Mouse (Mus musculus): Measurements from ENCODE around the gene Nt5e.

Nt5e gene

GRCm38 (mm10) chr9:88346857-88347256 is 19.9 kb downstream of the Nt5e start:
- DNase-seq (ENCODE audit: low spot score): no peak

DNA sequence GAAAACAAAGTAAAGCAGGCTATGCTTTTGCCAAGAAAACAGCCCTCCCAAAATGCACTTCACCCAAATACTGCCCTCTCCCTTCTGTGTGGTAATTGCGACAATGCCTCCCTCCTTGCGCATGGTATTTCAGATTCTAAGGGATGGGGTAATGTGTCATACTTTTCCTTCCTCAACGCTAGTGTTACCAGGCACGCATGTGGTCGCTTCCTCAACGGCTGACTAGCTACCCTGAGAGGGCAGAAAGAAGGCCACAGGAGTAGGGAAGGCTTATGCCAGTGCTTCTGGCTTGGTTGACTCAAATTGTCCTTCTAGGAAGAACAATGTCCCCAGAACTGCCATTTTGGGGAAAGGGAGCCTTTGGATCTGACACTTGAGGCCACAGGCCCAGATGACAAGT is 21.6 kb downstream of the Nt5e start:
- DNase-seq (ENCODE audit: low spot score): no peak

DNA sequence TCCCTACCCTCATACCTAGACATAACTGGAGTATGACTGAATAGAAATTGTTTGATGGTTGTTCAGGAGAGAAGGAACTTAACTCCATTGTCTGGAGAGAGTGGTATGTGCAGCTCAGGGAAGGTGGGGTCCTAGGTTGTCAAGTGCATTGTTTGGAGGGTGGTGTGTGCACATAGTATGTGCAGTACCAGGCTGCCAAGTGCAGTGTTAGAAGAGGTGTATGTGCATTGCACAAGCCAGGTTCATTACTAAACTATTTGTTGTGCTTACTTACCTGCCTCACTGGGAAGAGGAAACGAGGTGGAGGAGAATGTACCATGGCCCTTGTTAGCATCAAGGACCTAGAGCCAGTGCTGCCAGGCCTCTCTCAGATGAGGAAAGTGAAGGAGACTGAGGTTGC is 23.3 kb downstream of the Nt5e start:
- DNase-seq (ENCODE audit: low spot score): no peak

- no peak for DNase-seq (ENCODE audit: low spot score)
Measured at GRCm38 (mm10) chr9:88351163-88351562, 24.2 kb downstream of the Nt5e start.

DNA sequence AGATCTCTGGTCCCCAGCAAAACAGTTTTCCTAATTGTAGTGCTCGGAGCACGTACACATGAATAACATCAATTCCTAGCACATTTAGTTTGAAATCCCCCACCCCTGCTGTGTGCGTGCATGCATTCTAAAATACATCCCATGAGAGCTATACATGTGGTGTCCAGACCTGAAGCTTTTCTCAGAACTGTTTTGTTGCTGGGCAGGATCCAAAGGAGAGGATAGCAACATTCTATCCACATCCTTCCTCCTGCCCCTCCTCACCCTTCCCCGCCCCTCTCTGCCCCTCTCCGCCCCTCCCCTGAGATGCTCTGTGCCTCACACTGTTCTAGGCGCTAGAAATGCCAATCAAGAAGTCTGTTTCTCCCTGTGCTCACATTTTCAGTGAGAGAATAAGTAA is 25.7 kb downstream of the Nt5e start:
- DNase-seq (ENCODE audit: low spot score): no peak

- no peak for DNase-seq (ENCODE audit: low spot score)
Measured at GRCm38 (mm10) chr9:88353459-88353858, 26.5 kb downstream of the Nt5e start.

DNA sequence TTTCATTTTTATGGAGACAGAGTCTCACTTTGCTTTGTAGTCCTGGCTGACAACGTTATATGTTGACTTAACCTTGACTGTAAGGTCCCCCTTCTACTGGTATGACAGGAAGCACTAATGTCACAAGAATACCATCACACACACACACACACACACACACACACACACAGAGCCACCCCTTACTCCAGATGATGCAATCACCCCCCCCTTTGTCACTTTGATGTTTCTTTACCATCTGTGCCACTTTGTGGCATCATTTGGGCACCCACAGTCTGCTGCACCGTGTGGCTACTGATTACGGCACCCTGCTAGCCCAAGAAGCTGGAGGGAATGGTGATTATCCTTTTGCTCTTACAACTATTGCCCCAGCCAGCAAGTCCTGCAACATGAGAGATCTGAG is 30.2 kb downstream of the Nt5e start:
- DNase-seq (ENCODE audit: low spot score): no peak

DNA sequence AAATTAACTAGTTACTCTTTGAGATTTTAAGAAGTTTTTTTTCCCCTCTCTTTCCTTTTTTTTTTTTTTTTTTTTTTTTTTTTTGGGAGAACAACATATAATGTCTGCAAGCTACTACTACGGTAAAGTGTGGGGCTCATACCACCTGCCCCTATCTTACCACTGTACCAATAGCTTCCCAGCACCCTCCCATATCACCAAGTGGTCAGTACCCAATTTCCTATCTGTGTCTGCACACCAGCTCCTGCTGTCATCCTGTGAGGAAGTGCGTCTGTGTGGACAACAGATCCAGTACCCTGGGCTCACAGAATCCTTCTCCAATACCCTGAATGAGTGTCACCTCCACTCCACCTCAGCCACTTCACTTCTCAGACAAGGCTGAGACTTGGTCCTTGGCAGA is 32.1 kb downstream of the Nt5e start:
- no peak for DNase-seq (ENCODE audit: low spot score)

- peak; percentile 42 for DNase-seq (ENCODE audit: low spot score)
Measured at GRCm38 (mm10) chr9:88361211-88361909, 34.4 kb downstream of the Nt5e start.

DNA sequence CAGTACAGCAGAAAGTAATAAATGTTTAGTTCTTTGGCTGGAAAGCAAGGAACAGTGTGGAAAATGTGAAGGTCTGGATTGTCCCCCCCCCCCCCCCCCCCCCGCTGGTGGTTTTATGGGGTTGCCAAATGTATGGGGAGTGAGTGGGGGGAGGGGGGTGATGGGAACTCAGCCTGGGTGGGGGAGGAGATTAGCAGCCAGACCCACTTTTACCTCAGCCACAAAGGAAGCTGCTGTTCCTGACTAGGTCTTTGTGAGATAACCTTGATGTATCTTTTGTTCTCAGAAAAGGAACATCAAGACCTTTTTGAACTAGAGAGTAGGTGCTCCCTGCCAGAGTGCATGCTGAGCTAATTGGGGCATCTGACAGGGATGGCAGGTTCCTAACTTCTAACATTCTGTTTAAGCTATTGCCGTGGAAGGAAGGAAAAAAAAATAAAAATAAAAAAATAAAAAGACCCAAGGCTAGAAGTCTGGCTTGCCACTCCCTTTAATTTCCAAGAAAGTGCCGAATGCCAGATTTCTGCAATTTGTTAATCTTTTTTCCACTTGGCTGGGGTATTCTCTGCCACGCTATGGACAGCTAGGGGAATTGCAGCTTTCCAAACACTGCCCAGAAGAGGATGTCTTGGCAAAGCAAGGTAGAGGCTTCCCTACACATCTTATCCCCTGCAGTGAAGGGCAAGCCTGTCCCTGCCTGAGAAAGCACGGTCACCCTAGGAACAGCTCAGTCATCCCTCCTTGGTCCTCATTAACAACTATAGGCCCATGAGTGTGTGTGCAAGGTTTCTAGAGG is 35.3 kb downstream of the Nt5e start:
- peak; percentile 81 for DNase-seq (ENCODE audit: low spot score)

- peak; percentile 5 for DNase-seq (ENCODE audit: low spot score)
Measured at GRCm38 (mm10) chr9:88363102-88363501, 36.1 kb downstream of the Nt5e start.

GRCm38 (mm10) chr9:88366308-88366707 is 39.3 kb downstream of the Nt5e start:
- DNase-seq (ENCODE audit: low spot score): no peak

- no peak for DNase-seq (ENCODE audit: low spot score)
Measured at GRCm38 (mm10) chr9:88366819-88367218, 39.8 kb downstream of the Nt5e start.

DNA sequence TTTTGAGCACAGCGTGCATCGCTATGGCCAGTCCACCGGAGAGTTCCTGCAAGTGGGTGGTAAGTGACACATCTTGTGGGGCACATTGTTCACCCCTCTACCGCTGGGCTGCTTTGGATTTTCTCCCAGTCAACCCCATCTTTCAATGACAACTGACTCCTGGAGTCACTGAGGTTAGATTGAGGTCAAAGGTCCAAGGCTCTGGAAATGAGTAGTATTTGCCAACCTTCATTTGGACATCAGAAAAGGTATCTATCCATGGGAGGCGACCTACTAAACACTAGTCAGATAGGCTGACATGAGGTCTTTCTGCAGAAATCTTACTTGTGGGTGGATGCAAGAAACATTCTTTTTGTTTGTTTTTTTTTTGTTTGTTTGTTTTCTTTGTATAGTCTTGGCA is 40.3 kb downstream of the Nt5e start:
- no peak for DNase-seq (ENCODE audit: low spot score)

- no peak for DNase-seq (ENCODE audit: low spot score)
Measured at GRCm38 (mm10) chr9:88367751-88368150, 40.8 kb downstream of the Nt5e start.

- no peak for DNase-seq (ENCODE audit: low spot score)
Measured at GRCm38 (mm10) chr9:88368476-88368875, 41.5 kb downstream of the Nt5e start.

- DNase-seq (ENCODE audit: low spot score): peak; percentile 71
Measured at GRCm38 (mm10) chr9:88369666-88370065, 42.7 kb downstream of the Nt5e start.

- no peak for DNase-seq (ENCODE audit: low spot score)
Measured at GRCm38 (mm10) chr9:88371201-88371600, 44.2 kb downstream of the Nt5e start.

DNA sequence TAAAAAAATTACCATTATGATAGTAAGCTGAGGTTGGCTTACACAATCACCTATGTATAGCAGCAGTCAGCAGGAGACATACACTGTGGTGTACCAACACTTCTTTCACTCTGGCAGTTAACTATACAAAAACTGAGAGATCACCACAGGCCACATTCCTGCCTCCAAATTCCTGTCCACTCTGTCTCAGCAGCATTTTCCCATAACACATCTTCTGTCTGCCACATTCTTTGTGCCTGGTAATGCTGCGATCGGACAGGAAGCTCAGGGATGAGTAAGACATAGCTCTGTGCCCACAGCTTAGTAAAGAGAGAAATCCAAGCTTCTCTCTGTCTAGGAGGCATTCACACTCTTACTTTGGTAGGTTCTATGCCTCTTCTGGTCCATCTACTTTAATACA is 46.0 kb downstream of the Nt5e start:
- DNase-seq (ENCODE audit: low spot score): no peak

DNA sequence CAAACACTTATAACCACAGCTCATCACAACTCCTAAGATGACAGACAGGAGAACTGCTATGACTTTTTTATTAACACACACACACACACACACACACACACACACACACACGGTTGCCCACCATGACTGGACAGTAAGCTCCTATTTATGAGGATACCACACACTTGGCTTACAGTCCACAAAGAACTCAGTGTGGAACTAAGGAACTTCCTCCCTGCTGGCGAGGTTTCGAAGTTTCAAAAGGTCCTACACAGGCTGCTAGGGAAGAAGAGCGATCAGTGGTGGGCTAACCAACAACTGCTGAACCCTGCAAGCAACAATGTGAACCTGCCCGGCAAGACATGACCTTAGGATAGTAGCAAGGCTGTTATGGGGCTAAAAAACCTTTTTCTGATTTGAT is 50.5 kb downstream of the Nt5e start:
- no peak for DNase-seq (ENCODE audit: low spot score)

- DNase-seq (ENCODE audit: low spot score): no peak
Measured at GRCm38 (mm10) chr9:88379057-88379456, 52.1 kb downstream of the Nt5e start.

DNA sequence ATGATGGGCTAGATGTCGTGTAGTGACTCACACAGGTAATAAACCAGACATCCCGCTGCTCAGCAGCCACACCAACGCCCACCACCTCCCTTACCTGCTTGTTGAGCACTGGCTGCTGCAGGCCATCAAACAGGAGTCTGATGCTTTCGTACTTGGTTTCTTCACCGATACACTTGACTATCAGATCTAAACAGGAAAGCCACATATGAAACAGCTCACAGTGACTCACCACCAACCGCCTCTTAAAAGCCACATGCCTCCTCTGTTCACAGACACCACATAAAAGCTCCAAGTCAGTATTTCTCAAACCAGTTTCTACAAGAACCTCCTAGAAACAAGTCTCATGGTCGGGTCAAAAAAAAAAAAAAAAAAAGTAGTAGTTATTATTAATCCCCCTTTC is 53.1 kb downstream of the Nt5e start:
- no peak for DNase-seq (ENCODE audit: low spot score)

GRCm38 (mm10) chr9:88380542-88380941 is 53.5 kb downstream of the Nt5e start:
- no peak for DNase-seq (ENCODE audit: low spot score)

GRCm38 (mm10) chr9:88388826-88389225 is 61.8 kb downstream of the Nt5e start:
- no peak for DNase-seq (ENCODE audit: low spot score)
